Mouse (Mus musculus) bone marrow, adult 2 months (tissue): ENCODE results near the gene Rps28. TPM values are rescaled to one million over a fixed set of nuclear protein-coding genes. Genes with fewer than 3 reads are reported as not detected.
A peak's percentile ranks its signal among the peaks of the same experiment; 100 is the strongest.

Experiments used
- H3K27ac ChIP-seq: fragments of 200-500 bp; 2 replicates; pipeline ENCODE4 v1.5.1; 2012; ENCODE audit warnings: low read depth, mild to moderate bottlenecking, control low read depth, inconsistent platforms, low read length; ENCODE audit not compliant: control insufficient read depth, poor library complexity, insufficient read depth
- H3K4me1 ChIP-seq: fragments of 200-500 bp; 2 replicates; pipeline ENCODE4 v1.6.1; 2011; ENCODE audit warnings: low read length; ENCODE audit not compliant: control insufficient read depth, insufficient read depth
- H3K4me3 ChIP-seq: fragments of 200-500 bp; replicated peaks from 2 replicates; pipeline ENCODE3; 2011; ENCODE audit warnings: mild to moderate bottlenecking, low read depth, low read length, control low read depth; ENCODE audit not compliant: control insufficient read depth
- CTCF ChIP-seq: fragments of 200-500 bp; IDR thresholded peaks from 2 replicates; pipeline ENCODE4 v1.5.1; 2011; ENCODE audit warnings: low read length, control low read depth; ENCODE audit not compliant: control insufficient read depth, insufficient read depth
- POLR2A ChIP-seq: fragments of 200-500 bp; IDR thresholded peaks from 2 replicates; pipeline ENCODE4 v1.6.1; 2011; ENCODE audit warnings: low read depth, mild to moderate bottlenecking, control low read depth, low read length, borderline replicate concordance; ENCODE audit not compliant: control insufficient read depth
- WGBS: fragments of 180-500 bp; shearing (Covaris S2); methylation state at CpG from one replicate; pipeline ENCODE4 v1.1.7; 2018; 5-methylcytosine and 5-hydroxymethylcytosine counted together
- polyA plus RNA-seq: library from polyadenylated mRNA; stranded (reverse); fragments of >200 nt; gene quantifications from 2 replicates; pipeline ENCODE4 v1.2.4, GENCODE M21; 2011; ENCODE audit warnings: low replicate concordance; ENCODE audit not compliant: missing spikeins, insufficient read depth, insufficient read length

Rps28 gene
- polyA plus RNA-seq, 1 experiment, result 1,879 TPM

DNA sequence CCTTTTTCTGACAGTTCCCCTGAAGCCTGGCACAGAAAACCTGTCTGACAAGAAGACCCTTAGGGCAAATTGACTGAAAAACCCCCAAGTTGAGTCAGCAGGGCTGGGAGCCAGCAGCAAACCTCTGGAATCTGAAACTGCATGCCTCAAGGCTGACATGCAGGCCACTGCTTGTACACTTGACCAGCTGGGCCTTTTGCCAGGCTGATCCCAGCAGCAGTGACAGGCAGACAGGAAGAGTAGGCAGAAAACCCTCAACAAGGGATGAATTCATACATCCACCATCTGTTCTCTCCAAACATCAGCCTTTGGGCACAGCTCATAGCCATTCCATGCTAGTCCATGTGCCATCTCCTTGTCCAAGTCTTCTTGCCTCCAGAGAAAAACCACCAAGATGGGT, 41.0 kb downstream of the Rps28 start:
- Histone ChIP-seq H3K27ac (no peak overlapping the region), H3K4me3 (no peak overlapping the region), H3K4me1 (peaks cover 4% of the 10 kb centered on the region)
- TF ChIP-seq POLR2A (no peak), CTCF (no peak)

- TF ChIP-seq POLR2A (no peak), CTCF (no peak)
- Histone ChIP-seq H3K27ac (no peak overlapping the region), H3K4me1 (peaks cover 4% of the 10 kb centered on the region), H3K4me3 (no peak overlapping the region)
- 26% methylated on average over 4 of the region's 4 CpGs for WGBS
These were observed 42.3 kb downstream of the Rps28 start for GRCm38 (mm10) chr17:33782067-33782466.

DNA sequence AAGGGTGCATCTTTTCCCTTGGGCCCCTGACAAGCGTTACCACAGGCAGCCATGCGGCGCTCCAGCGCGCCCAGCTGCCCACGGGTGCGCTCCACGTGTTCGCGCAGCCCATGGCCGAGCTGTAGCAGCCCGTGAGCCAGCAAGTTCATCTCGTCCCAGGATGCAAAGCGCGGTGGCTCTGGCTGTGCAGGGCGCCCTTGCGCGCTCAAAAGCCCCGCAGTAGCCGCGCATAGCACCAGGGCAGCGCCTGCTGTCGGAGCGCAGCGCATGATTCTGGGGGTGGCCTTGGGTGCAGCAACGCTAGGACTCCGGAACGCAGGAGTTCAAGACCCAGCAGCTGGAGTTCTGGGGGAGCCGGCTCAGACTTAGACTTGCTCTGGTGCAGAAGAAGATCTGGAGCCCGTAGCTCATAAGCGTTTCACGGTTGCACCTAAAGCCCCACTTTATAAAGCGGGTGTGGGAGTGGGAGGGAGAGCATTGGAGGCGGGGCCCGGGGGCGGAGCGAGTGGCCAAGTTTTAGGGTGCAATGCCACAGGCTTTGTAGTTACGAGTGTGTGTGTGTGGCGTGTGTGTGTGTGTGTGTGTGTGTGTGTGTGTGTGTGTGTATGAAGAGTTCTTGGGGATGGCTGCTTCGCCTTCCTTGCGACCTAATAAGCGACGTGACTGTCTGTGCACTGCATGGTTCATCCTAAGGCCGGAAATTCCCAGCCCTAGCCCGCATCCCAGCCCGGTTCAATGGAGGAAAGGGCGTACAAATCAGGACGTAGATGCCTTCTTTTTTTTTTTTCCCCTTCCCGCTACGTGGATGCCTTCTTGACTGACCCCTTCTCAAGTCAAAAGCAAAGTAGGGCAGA, 43.0 kb downstream of the Rps28 start, which contains the start of gene Angptl4:
TSS of gene Angptl4 (minus strand) at position 707 of the 854 bp plus-strand sequence.
- peaks cover 4% of the 10 kb centered on the region for H3K4me1 ChIP-seq

GRCm38 (mm10) chr17:33780431-33780830, 43.9 kb downstream of the Rps28 start:
- peaks cover 4% of the 10 kb centered on the region for H3K4me1 ChIP-seq
- H3K4me3 ChIP-seq, result peak overlapping the region; percentile 38
- no peak for TF ChIP-seq POLR2A
- H3K27ac ChIP-seq, result 0 out of 2 replicates have a peak overlapping the region, but pooled peaks have one; percentile 7
- WGBS, result 8% methylated on average over 5 of the region's 5 CpGs

More for the DNA sequence above, 43.0 kb downstream of the Rps28 start, which contains the start of gene Angptl4:
- 2% methylated on average over 50 of the region's 50 CpGs for WGBS
- H3K4me3 ChIP-seq, result peak within 1 kb of the TSS; percentile 57
- peak within 1 kb of the TSS; percentile 50 for H3K27ac ChIP-seq
- TF ChIP-seq CTCF, result no peak
- TF ChIP-seq POLR2A, result peak; percentile 58; the same call in 1 of the 2 replicates

- Histone ChIP-seq H3K4me3 (no peak overlapping the region), H3K4me1 (peaks cover 4% of the 10 kb centered on the region), H3K27ac (no peak overlapping the region)
- 71% methylated on average over 5 of the region's 5 CpGs for WGBS
- TF ChIP-seq CTCF, result no peak
- no peak for TF ChIP-seq POLR2A
These were observed 44.4 kb downstream of the Rps28 start for GRCm38 (mm10) chr17:33779967-33780295.

DNA sequence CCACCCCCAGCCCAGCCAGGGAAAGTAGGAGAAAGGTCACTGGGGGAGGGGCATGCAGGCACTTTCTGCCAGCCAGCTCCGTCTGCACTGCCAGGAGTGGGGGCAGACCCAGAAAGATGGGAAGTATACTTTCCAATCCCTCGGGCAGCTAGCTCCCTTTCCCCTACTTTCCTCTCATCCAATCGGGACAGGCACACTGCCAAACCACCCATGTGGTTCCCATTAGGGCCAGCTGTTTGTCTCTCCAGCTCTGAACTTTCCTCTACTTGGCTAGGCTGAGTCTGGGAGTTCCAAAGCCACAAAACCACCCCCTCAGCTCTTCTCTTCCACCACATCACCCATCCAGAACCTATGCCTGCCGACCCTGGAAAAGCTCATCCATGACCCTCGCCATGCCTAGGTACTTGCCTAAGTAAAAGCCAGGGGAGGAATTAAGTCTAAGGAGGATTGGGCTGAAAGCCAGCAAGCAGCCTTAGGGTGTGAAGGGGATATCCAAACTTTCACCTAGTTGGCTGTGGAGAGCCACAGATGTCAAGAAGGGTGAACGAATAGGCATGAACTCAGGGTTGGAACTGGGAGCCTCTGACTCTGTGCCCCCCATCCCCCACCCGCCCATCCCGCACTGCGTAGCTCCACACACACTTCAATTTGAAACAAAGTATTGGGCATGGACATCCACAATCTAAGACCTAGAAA, 44.9 kb downstream of the Rps28 start:
- 46% methylated on average over 9 of the region's 9 CpGs for WGBS
- H3K27ac ChIP-seq, result no peak overlapping the region
- no peak overlapping the region for H3K4me3 ChIP-seq
- peaks cover 4% of the 10 kb centered on the region for H3K4me1 ChIP-seq
- TF ChIP-seq POLR2A (no peak), CTCF (no peak)

DNA sequence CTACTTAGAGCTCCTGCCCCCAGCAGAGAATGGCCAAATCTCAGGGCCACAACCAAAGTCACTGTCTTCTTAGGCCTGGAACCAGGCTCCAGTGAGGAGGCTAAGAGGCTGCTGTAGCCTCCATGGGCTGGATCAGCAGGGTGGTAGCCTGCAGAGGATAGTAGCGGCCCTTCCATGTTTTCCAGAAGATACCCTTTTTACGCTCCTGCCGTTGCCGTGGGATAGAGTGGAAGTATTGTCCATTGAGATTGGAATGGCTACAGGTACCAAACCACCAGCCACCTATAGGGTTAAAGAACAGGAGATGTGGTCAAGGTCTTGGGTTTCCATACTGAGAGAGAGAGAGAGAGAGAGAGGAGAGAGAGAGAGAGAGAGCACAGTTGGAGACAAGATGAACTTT, 49.1 kb downstream of the Rps28 start:
- no peak overlapping the region for H3K4me3 ChIP-seq
- no peak overlapping the region for H3K27ac ChIP-seq
- WGBS, result 91% methylated on average over 4 of the region's 4 CpGs
- TF ChIP-seq POLR2A (no peak), CTCF (no peak)
- peaks cover 2% of the 10 kb centered on the region for H3K4me1 ChIP-seq

- TF ChIP-seq CTCF (no peak), POLR2A (no peak)
- Histone ChIP-seq H3K27ac (no peak overlapping the region), H3K4me3 (no peak overlapping the region), H3K4me1 (peaks cover 1% of the 10 kb centered on the region; the same call in 1 of the 2 replicates)
- 84% methylated on average over 8 of the region's 8 CpGs for WGBS
These were observed 49.7 kb downstream of the Rps28 start for GRCm38 (mm10) chr17:33774573-33775155.
